Mouse (Mus musculus): Measurements from ENCODE around the gene Gadd45b. TPM values are rescaled to one million over a fixed set of nuclear protein-coding genes. Genes with fewer than 3 reads are reported as not detected.

Gene Gadd45b
- total and polyA plus RNA-seq, 3 experiments: 14.9 to 52.5 (median 24.4) TPM

DNA sequence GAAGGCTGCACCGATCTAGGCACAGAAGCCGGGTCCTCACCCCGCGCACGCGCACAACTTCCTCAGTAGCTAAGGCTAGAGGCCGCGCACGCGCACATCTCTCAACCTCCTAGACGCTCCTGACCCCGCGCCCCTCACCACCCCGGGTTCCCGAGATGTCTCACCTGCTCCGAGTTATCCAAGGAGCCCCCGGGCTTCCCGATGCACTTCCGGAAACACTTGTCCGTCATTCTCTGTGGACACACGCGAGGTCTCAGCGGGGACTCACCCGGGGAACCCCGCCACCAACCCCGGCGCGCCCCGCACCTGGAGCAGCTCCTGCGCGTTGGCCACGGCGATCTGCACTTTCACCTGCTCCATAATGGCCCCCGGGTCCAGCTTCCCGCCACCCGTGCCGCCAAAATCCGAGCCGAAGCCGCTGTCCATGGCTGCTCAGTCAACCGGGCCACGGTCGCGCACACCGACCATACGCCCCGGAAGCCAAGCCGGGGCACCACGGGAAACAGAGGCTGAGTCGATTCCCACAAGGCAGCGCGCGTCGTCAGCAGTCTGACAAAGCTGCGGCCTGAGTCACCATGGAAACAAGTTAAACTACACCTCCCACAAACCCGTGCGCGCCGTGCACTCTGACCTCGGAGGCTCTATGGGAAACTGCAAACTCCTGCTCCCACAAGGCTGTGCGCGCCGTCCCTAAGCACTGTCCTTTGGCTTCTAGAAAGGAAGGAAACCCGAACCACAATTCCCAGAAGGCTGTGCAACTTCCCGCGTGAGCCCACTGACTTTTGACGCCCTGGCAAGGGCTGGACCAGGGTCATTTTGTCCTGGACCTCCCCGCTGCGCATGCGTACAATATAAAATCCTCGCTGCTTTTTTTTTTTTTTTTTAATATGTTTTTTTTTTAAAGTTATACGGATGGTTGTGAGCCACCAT, 29.3 kb upstream of the Gadd45b start, which contains the start of gene Timm13:
Timm13 (minus strand) TSS at position 652 of the 930 bp plus-strand sequence.
- peak within 1 kb of the TSS; percentile 76 to 88 (median 84) for H3K4me3 ChIP-seq (replicated peaks in 1 of 3; ENCODE audit: low read depth in 2 of 3, low read length in 2 of 3, poor library complexity in 1 of 3)
- H3K79me2 ChIP-seq (replicated peaks; ENCODE audit: control insufficient read depth, extremely low read depth, insufficient read depth, poor library complexity, severe bottlenecking): peaks cover 10% of the 10 kb centered on the region; the same call in 1 of the 2 replicates
- no peaks in the 10 kb centered on the region for H3K27me3 ChIP-seq (replicated peaks)
- peak; percentile 99 for DNase-seq (ENCODE audit: extremely low read depth)
- dilution Hi-C loops (cut with MboI; ENCODE audit: extremely low pct_ligation_motif_present, extremely low pct_unique_long_range_greater_than_20kb, low sequenced_read_pairs) (no loop called here), in situ Hi-C loops (cut with MboI; ENCODE audit: low pct_ligation_motif_present, low pct_unique_long_range_greater_than_20kb, low sequenced_read_pairs) (no loop called here)
- TF ChIP-seq IRF4 (IDR thresholded peaks at IDR 0.05; ENCODE audit: low read depth, low read length): peak; percentile 67
- no peak for TF ChIP-seq CTCF (conservative IDR thresholded peaks at IDR 0.05 in 1 of 2, IDR thresholded peaks at IDR 0.05 in 1 of 2; ENCODE audit: low read depth in 2 of 2, low read length in 2 of 2)
- TF ChIP-seq POLR2A (IDR thresholded peaks at IDR 0.05; ENCODE audit: low read depth, low read length): peak; percentile 92
- TF ChIP-seq JUND (conservative IDR thresholded peaks at IDR 0.05; ENCODE audit: low read depth, low read length): no peak
- TF ChIP-seq UBTF (IDR thresholded peaks at IDR 0.05; ENCODE audit: low read depth, low read length): no peak
- TF ChIP-seq TBP (conservative IDR thresholded peaks at IDR 0.05; ENCODE audit: low read depth, low read length): no peak
- peak; percentile 88; the same call in 1 of the 2 replicates for TF ChIP-seq GABPA (IDR thresholded peaks at IDR 0.05; ENCODE audit: insufficient replicate concordance, low read depth, low read length)
- TF ChIP-seq E2F4 (IDR thresholded peaks at IDR 0.05; ENCODE audit: insufficient replicate concordance, low read depth, low read length): no peak
- TF ChIP-seq NELFE (IDR thresholded peaks at IDR 0.05; ENCODE audit: low read depth, low read length): peak; percentile 89
- TF ChIP-seq JUN (IDR thresholded peaks at IDR 0.05; ENCODE audit: insufficient read depth, low read depth, low read length): no peak
- no peak for TF ChIP-seq MAFK (IDR thresholded peaks at IDR 0.05; ENCODE audit: insufficient replicate concordance, low read length)
- no peak for TF ChIP-seq RAD21 (IDR thresholded peaks at IDR 0.05; ENCODE audit: low read depth, low read length)
- peak; percentile 98 for TF ChIP-seq CHD2 (IDR thresholded peaks at IDR 0.05; ENCODE audit: low read length)
- TF ChIP-seq ZC3H11A (IDR thresholded peaks at IDR 0.05; ENCODE audit: low read depth, low read length): no peak
- TF ChIP-seq MAZ (IDR thresholded peaks at IDR 0.05; ENCODE audit: low read depth, low read length): no peak
- no peak for TF ChIP-seq USF2 (conservative IDR thresholded peaks at IDR 0.05; ENCODE audit: low read depth, low read length)
- no peak for TF ChIP-seq USF1 (IDR thresholded peaks at IDR 0.05; ENCODE audit: low read depth, low read length)
- TF ChIP-seq MEF2A (IDR thresholded peaks at IDR 0.05; ENCODE audit: borderline replicate concordance, low read depth, low read length): peak; percentile 52; the same call in 1 of the 2 replicates
- TF ChIP-seq EP300 (IDR thresholded peaks at IDR 0.05; ENCODE audit: low read length): no peak
- TF ChIP-seq MYC (IDR thresholded peaks at IDR 0.05; ENCODE audit: low read depth, low read length): peak; percentile 77; the same call in 1 of the 2 replicates
- peak; percentile 94 for TF ChIP-seq MAX (IDR thresholded peaks at IDR 0.05; ENCODE audit: low read length)
- no peak for TF ChIP-seq RCOR1 (conservative IDR thresholded peaks at IDR 0.05; ENCODE audit: low read depth, low read length)
- peak; percentile 94 for TF ChIP-seq HCFC1 (IDR thresholded peaks at IDR 0.05; ENCODE audit: low read depth, low read length)
- peak; percentile 94 for TF ChIP-seq ZNF384 (IDR thresholded peaks at IDR 0.05; ENCODE audit: low read depth, low read length)
- no peak for TF ChIP-seq BHLHE40 (IDR thresholded peaks at IDR 0.05; ENCODE audit: low read depth, low read length)
- peak; percentile 81; the same call in 1 of the 2 replicates for TF ChIP-seq SIN3A (IDR thresholded peaks at IDR 0.05; ENCODE audit: low read length)
- TF ChIP-seq PAX5 (IDR thresholded peaks at IDR 0.05; ENCODE audit: low read length): no peak
- TF ChIP-seq TCF12 (IDR thresholded peaks at IDR 0.05; ENCODE audit: low read depth, low read length): peak; percentile 66
- no peak for TF ChIP-seq CHD1 (IDR thresholded peaks at IDR 0.05; ENCODE audit: low read depth, low read length)
- TF ChIP-seq ZKSCAN1 (IDR thresholded peaks at IDR 0.05; ENCODE audit: borderline replicate concordance, low read depth, low read length): no peak
- peak; percentile 88 for TF ChIP-seq MXI1 (IDR thresholded peaks at IDR 0.05; ENCODE audit: low read depth, low read length)
- TF ChIP-seq POLR2AphosphoS2 (IDR thresholded peaks at IDR 0.05; ENCODE audit: low read depth, low read length): peak; percentile 87
- no peak for TF ChIP-seq SMC3 (IDR thresholded peaks at IDR 0.05; ENCODE audit: low read depth, low read length)
- peak; percentile 92 for TF ChIP-seq NRF1 (IDR thresholded peaks at IDR 0.05; ENCODE audit: low read depth, low read length)
- TF ChIP-seq KAT2A (IDR thresholded peaks at IDR 0.05; ENCODE audit: insufficient replicate concordance, low read length): peak; percentile 99
- no peak for TF ChIP-seq ETS1 (conservative IDR thresholded peaks at IDR 0.05; ENCODE audit: low read depth, low read length)
- peak; percentile 88; the same call in 1 of the 2 replicates for TF ChIP-seq ELF1 (IDR thresholded peaks at IDR 0.05; ENCODE audit: low read depth, low read length)
- peak; percentile 86 for TF ChIP-seq ZMIZ1 (IDR thresholded peaks at IDR 0.05; ENCODE audit: low read depth, low read length)
- no peaks in the 10 kb centered on the region for H3K9me3 ChIP-seq (replicated peaks; ENCODE audit: low read length)
- H3K4me2 ChIP-seq (ENCODE audit: insufficient read depth, low read depth, poor library complexity, severe bottlenecking): peak within 1 kb of the TSS; percentile 78
- peaks cover 46 to 76% of the 10 kb centered on the region in 2 experiments for H3K36me3 ChIP-seq (replicated peaks in 1 of 2; ENCODE audit: control insufficient read depth in 1 of 2, insufficient read depth in 1 of 2, low read length in 1 of 2)
- peaks cover 8 to 21% of the 10 kb centered on the region in 2 experiments; a peak in 3 of 4 replicates for H3K4me1 ChIP-seq (ENCODE audit: control insufficient read depth in 1 of 2, insufficient read depth in 2 of 2)
- H3K27ac ChIP-seq (ENCODE audit: insufficient read depth, low read depth): peak within 1 kb of the TSS; percentile 75
- H3K9ac ChIP-seq (ENCODE audit: insufficient read depth, low read depth): peak within 1 kb of the TSS; percentile 89

Data from CH12.LX (cell line).